Mouse (Mus musculus) hindbrain, embryonic 11.5 days (tissue): ENCODE measurements around the gene Gm13289. TPM values are rescaled to one million over a fixed set of nuclear protein-coding genes. Genes with fewer than 3 reads are reported as not detected.

Experiments
- polyA plus RNA-seq: library from polyadenylated mRNA; unstranded; fragments of >200 nt; fragmentation: Nextera tagmentation; extraction: Ambion mirVana; gene quantifications from 2 replicates; pipeline ENCODE4 v1.2.1, GENCODE M21; 2014

The Gm13289 gene
- polyA plus RNA-seq, 1 experiment from 2014 or later, result not detected

Other genes starting within 250 kb of the Gm13289 start
- gene Ifna15, start 218.7 kb upstream of the Gm13289 start, polyA plus RNA-seq, result not detected in 2 replicates
- not detected in 2 replicates for gene Ifna14, start 205.1 kb upstream of the Gm13289 start, polyA plus RNA-seq
- not detected in 2 replicates for gene Ifna9, start 184.5 kb upstream of the Gm13289 start, polyA plus RNA-seq
- gene Ifna12, start 173.5 kb upstream of the Gm13289 start, polyA plus RNA-seq, result not detected in 2 replicates
- gene C87499, start 142.5 kb upstream of the Gm13289 start, polyA plus RNA-seq, result not detected in 2 replicates
- not detected in 2 replicates for gene Ifna13, start 132.5 kb upstream of the Gm13289 start, polyA plus RNA-seq
- not detected in 2 replicates for gene Ifna16, start 100.0 kb upstream of the Gm13289 start, polyA plus RNA-seq
- gene Ifna2, start 93.0 kb upstream of the Gm13289 start, polyA plus RNA-seq, result not detected in 2 replicates
- not detected in 2 replicates for gene Ifnab, start 85.6 kb upstream of the Gm13289 start, polyA plus RNA-seq
- gene Gm26566, start 55.1 kb upstream of the Gm13289 start, polyA plus RNA-seq, result 0.77 and 1.2 TPM in 2 replicates
- 136 and 150 TPM in 2 replicates for gene Klhl9, start 54.5 kb upstream of the Gm13289 start, polyA plus RNA-seq
- not detected in 2 replicates for gene Gm13271, start 22.1 kb upstream of the Gm13289 start, polyA plus RNA-seq
- gene Gm13283, start 16.8 kb upstream of the Gm13289 start, polyA plus RNA-seq, result 0.20 and 0.32 TPM in 2 replicates
- gene Gm13290, start 3.1 kb upstream of the Gm13289 start, polyA plus RNA-seq, result not detected in 2 replicates
- not detected in 2 replicates for gene Gm13272, start 2.9 kb downstream of the Gm13289 start, polyA plus RNA-seq
- not detected in 2 replicates for gene Ifnz, start 5.2 kb downstream of the Gm13289 start, polyA plus RNA-seq
- gene Gm13276, start 8.8 kb downstream of the Gm13289 start, polyA plus RNA-seq, result not detected in 2 replicates
- not detected in 2 replicates for gene Gm13277, start 11.7 kb downstream of the Gm13289 start, polyA plus RNA-seq
- not detected in 2 replicates for gene Gm13278, start 14.6 kb downstream of the Gm13289 start, polyA plus RNA-seq
- gene Gm13275, start 17.6 kb downstream of the Gm13289 start, polyA plus RNA-seq, result not detected in 2 replicates
- not detected in 2 replicates for gene Gm13279, start 20.5 kb downstream of the Gm13289 start, polyA plus RNA-seq
- 0.40 and 0.82 TPM in 2 replicates for gene Gm13285, start 22.7 kb downstream of the Gm13289 start, polyA plus RNA-seq
- not detected in 2 replicates for gene Gm13287, start 26.3 kb downstream of the Gm13289 start, polyA plus RNA-seq
- gene Gm13288, start 28.6 kb downstream of the Gm13289 start, polyA plus RNA-seq, result not detected in 2 replicates
- gene Ifna7, start 39.3 kb downstream of the Gm13289 start, polyA plus RNA-seq, result not detected in 2 replicates
- not detected in 2 replicates for gene Ifna11, start 43.0 kb downstream of the Gm13289 start, polyA plus RNA-seq
- gene Ifna6, start 50.5 kb downstream of the Gm13289 start, polyA plus RNA-seq, result not detected in 2 replicates
- not detected in 2 replicates for gene Ifna5, start 58.6 kb downstream of the Gm13289 start, polyA plus RNA-seq
- not detected in 2 replicates for gene Ifna4, start 64.9 kb downstream of the Gm13289 start, polyA plus RNA-seq
- not detected in 2 replicates for gene Ifna1, start 73.2 kb downstream of the Gm13289 start, polyA plus RNA-seq
- gene Ifne, start 103.3 kb downstream of the Gm13289 start, polyA plus RNA-seq, result not detected in 2 replicates